Mouse (Mus musculus): ENCODE measurements around the gene Stxbp1.

GRCm38 (mm10) chr2:32761859-32762258 lies 85.2 kb downstream of the Stxbp1 start:
- no peak for TF ChIP-seq GATA1 (IDR thresholded peaks at IDR 0.05; ENCODE audit: borderline replicate concordance, low read length)
- TF ChIP-seq CTCF (IDR thresholded peaks at IDR 0.05; ENCODE audit: low read depth, low read length), result no peak
- no peak for TF ChIP-seq TAL1 (conservative IDR thresholded peaks at IDR 0.05; ENCODE audit: low read depth, low read length)
- no peak for TF ChIP-seq POLR2AphosphoS5 (IDR thresholded peaks at IDR 0.05; ENCODE audit: insufficient replicate concordance, low read depth, low read length)
- TF ChIP-seq GATA2 (IDR thresholded peaks at IDR 0.05; ENCODE audit: borderline replicate concordance, low read depth, low read length), result no peak

Data from G1E (cell line).